Mouse (Mus musculus): ENCODE measurements around the gene Opa3.

GRCm38 (mm10) chr7:19231849-19232248 lies 3.7 kb downstream of the Opa3 start:
- no peak for TF ChIP-seq CTCF (IDR thresholded peaks at IDR 0.05; ENCODE audit: low read depth)
- TF ChIP-seq EP300 (IDR thresholded peaks at IDR 0.05; ENCODE audit: low read depth): no peak

Measured in liver, embryonic 14.5 days (tissue).